Mouse (Mus musculus): ENCODE measurements around the gene Ano1.

GRCm38 (mm10) chr7:144640817-144641216, 111.0 kb downstream of the Ano1 start:
- TF ChIP-seq CTCF (IDR thresholded peaks at IDR 0.05 in 2 of 3, conservative IDR thresholded peaks at IDR 0.05 in 1 of 3; ENCODE audit: control insufficient read depth in 1 of 3, insufficient read depth in 1 of 3, low read depth in 2 of 3, low read length in 3 of 3, poor library complexity in 1 of 3, severe bottlenecking in 1 of 3) = no peak
- no peak for TF ChIP-seq ELF1 (IDR thresholded peaks at IDR 0.05; ENCODE audit: low read depth, low read length)
- TF ChIP-seq USF1 (IDR thresholded peaks at IDR 0.05; ENCODE audit: low read depth, low read length) = no peak
- no peak for TF ChIP-seq JUND (IDR thresholded peaks at IDR 0.05; ENCODE audit: low read depth, low read length)
- TF ChIP-seq POLR2A (IDR thresholded peaks at IDR 0.05; ENCODE audit: control insufficient read depth in 1 of 2, insufficient read depth in 1 of 2, low read depth in 1 of 2, low read length in 2 of 2, poor library complexity in 1 of 2) = no peak
- no peak for TF ChIP-seq EP300 (IDR thresholded peaks at IDR 0.05; ENCODE audit: low read depth in 1 of 2, low read length in 2 of 2)
- no peak for TF ChIP-seq POLR2AphosphoS2 (IDR thresholded peaks at IDR 0.05; ENCODE audit: low read length)
- TF ChIP-seq TAL1 (IDR thresholded peaks at IDR 0.05; ENCODE audit: low read length) = no peak
- TF ChIP-seq MAX (IDR thresholded peaks at IDR 0.05; ENCODE audit: low read length) = no peak
- no peak for TF ChIP-seq TCF12 (IDR thresholded peaks at IDR 0.05; ENCODE audit: low read depth, low read length)
